Mouse (Mus musculus): ENCODE results near the gene Endou. TPM values are rescaled to one million over a fixed set of nuclear protein-coding genes. Genes with fewer than 3 reads are reported as not detected.

Gene Endou
- polyA plus RNA-seq, 1 experiment from 2014 or later = 0.55 TPM

DNA sequence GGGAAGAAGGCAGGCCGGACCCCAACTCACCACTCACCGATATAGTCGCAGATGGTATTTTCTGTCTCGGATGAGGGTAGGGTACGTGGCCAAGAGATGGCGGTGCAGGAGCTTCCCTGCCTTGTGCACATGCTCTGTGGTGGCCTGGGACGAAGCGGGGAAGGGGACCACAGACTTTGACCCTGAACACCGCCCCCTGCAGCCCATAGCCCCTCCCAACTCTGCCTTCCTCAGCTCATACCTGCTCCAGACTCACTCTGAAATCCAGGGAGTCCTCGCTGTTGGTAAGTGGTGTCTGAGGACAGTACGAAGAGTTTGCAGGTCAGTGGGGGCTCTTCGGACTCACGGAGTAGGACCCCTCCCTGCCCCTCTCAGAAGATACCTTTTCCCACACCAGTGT is 30.3 kb upstream of the Endou start:
- 0 out of 2 replicates have a peak, but pooled peaks have one; percentile 4 for ATAC-seq (ENCODE audit: low read depth)
- 46% methylated on average over 13 of the region's 13 CpGs for WGBS
- no peaks in the 10 kb centered on the region for H3K9me3 ChIP-seq (ENCODE audit: control insufficient read depth, low read length)
- H3K4me2 ChIP-seq (ENCODE audit: low read depth, low read length) = peak overlapping the region; percentile 25; the same call in 1 of the 2 replicates
- peaks cover 40% of the 10 kb centered on the region for H3K4me1 ChIP-seq (replicated peaks; ENCODE audit: control insufficient read depth, insufficient read depth, low read length)
- peak overlapping the region; percentile 47; the same call in 1 of the 2 replicates for H3K9ac ChIP-seq (ENCODE audit: low read length)
- H3K27me3 ChIP-seq (ENCODE audit: control insufficient read depth, insufficient read depth, low read depth, low read length) = no peaks in the 10 kb centered on the region
- H3K36me3 ChIP-seq (ENCODE audit: control insufficient read depth, insufficient read depth, low read length) = no peaks in the 10 kb centered on the region; the same call in 1 of the 2 replicates
- H3K4me3 ChIP-seq (ENCODE audit: low read length) = no peak overlapping the region
- peak overlapping the region; percentile 78 for H3K27ac ChIP-seq (ENCODE audit: low read length)

DNA sequence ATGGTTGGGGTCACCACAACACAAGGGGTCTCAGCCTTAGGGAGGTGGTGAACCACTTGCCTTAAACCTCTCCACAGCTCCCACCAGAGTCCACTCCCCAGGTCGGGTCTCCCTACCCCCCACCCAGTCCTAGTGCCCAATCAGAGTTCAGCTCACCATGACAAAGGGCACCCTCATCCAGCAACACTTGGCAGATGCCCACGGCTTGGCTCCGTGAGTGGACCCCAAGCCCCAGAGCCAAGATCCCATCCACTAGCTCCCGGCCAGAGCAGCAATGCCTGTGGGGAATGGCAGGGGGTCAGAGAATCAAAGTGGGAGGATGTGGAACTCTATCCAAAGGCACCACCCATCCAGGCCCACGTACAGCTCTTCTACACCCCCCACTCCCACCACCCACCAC is 29.8 kb upstream of the Endou start:
- H3K36me3 ChIP-seq (ENCODE audit: control insufficient read depth, insufficient read depth, low read length) = no peaks in the 10 kb centered on the region; the same call in 1 of the 2 replicates
- no peak overlapping the region for H3K9ac ChIP-seq (ENCODE audit: low read length)
- no peak overlapping the region for H3K4me3 ChIP-seq (ENCODE audit: low read length)
- ATAC-seq (ENCODE audit: low read depth) = no peak
- peaks cover 35% of the 10 kb centered on the region for H3K4me1 ChIP-seq (replicated peaks; ENCODE audit: control insufficient read depth, insufficient read depth, low read length)
- H3K4me2 ChIP-seq (ENCODE audit: low read depth, low read length) = no peak overlapping the region
- H3K27me3 ChIP-seq (ENCODE audit: control insufficient read depth, insufficient read depth, low read depth, low read length) = no peaks in the 10 kb centered on the region
- WGBS = 62% methylated on average over 5 of the region's 5 CpGs
- H3K9me3 ChIP-seq (ENCODE audit: control insufficient read depth, low read length) = no peaks in the 10 kb centered on the region
- H3K27ac ChIP-seq (ENCODE audit: low read length) = no peak overlapping the region

DNA sequence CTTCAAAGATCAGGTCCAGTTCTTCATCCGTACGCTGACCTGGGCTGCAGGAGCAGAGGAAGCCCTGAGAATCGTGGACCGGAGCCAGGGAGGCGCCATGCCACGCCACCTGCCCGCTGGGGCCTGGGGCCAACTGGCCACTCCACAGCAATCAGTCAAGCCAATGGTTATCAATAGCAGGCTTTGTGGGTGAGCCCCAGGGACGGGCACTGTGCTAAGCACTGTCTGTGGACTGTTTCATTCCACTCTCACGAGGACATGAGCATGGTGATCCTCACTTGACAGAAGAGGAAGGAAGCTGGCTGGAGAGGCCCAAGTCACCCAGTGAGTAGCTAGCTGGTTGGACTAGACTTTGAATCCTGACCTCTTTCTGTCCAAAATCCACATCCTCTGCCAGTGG is 28.9 kb upstream of the Endou start:
- no peak for ATAC-seq (ENCODE audit: low read depth)
- H3K27ac ChIP-seq (ENCODE audit: low read length) = no peak overlapping the region
- H3K9me3 ChIP-seq (ENCODE audit: control insufficient read depth, low read length) = no peaks in the 10 kb centered on the region
- no peak overlapping the region for H3K4me2 ChIP-seq (ENCODE audit: low read depth, low read length)
- no peaks in the 10 kb centered on the region; the same call in 1 of the 2 replicates for H3K36me3 ChIP-seq (ENCODE audit: control insufficient read depth, insufficient read depth, low read length)
- no peaks in the 10 kb centered on the region for H3K27me3 ChIP-seq (ENCODE audit: control insufficient read depth, insufficient read depth, low read depth, low read length)
- peaks cover 29% of the 10 kb centered on the region for H3K4me1 ChIP-seq (replicated peaks; ENCODE audit: control insufficient read depth, insufficient read depth, low read length)
- 86% methylated on average over 9 of the region's 9 CpGs for WGBS
- H3K9ac ChIP-seq (ENCODE audit: low read length) = no peak overlapping the region
- no peak overlapping the region for H3K4me3 ChIP-seq (ENCODE audit: low read length)

DNA sequence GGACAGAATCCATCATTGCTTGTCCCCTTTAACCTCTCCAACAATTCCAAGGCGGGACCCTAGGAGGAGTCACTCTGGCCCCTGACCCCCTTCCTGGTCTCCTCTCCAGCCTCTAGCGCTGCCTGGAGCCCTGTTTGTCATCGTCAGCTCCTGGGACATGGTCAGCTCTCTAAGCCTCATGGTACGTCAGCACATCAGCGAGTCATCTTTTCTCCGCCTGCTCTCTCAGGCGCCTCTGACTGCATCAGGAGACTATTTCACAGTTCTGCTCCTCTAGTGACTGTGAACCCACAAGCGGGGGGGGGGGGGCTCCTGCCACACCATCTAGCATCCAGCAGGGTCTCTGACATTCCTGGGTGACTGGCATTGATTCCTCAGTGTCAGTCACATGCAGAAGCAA is 24.2 kb upstream of the Endou start:
- Histone ChIP-seq H3K4me1 (replicated peaks; ENCODE audit: control insufficient read depth, insufficient read depth, low read length) (peaks cover 9% of the 10 kb centered on the region), H3K4me3 (ENCODE audit: low read length) (no peak overlapping the region), H3K27ac (ENCODE audit: low read length) (no peak overlapping the region), H3K4me2 (ENCODE audit: low read depth, low read length) (no peak overlapping the region), H3K36me3 (ENCODE audit: control insufficient read depth, insufficient read depth, low read length) (no peaks in the 10 kb centered on the region; the same call in 1 of the 2 replicates), H3K27me3 (ENCODE audit: control insufficient read depth, insufficient read depth, low read depth, low read length) (no peaks in the 10 kb centered on the region), H3K9me3 (ENCODE audit: control insufficient read depth, low read length) (no peaks in the 10 kb centered on the region), H3K9ac (ENCODE audit: low read length) (no peak overlapping the region)
- ATAC-seq (ENCODE audit: low read depth) = no peak
- WGBS = 48% methylated on average over 8 of the region's 8 CpGs

DNA sequence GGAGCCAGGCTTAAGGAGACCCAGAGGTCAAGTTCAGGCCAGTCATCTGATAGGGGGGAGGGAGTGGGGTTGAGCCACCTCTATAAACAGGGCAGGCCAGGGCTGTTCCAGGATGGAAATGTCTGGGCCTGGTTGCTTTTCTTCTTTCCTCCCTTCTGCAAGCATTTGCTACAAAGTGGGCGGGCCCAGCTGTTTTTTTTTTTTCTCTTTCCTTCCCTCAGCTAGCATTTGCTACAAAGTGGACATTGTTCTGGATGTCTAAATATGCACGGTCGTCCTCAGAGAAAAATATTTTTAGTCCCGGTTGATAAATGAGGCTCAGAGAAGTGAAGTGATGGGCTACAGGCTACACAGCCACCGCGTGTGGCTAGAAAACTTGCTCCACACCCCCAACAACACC is 23.3 kb upstream of the Endou start:
- 25% methylated on average over 6 of the region's 6 CpGs for WGBS
- no peaks in the 10 kb centered on the region for H3K36me3 ChIP-seq (ENCODE audit: control insufficient read depth, insufficient read depth, low read length)
- H3K27me3 ChIP-seq (ENCODE audit: control insufficient read depth, insufficient read depth, low read depth, low read length) = no peaks in the 10 kb centered on the region
- H3K9ac ChIP-seq (ENCODE audit: low read length) = no peak overlapping the region
- H3K4me3 ChIP-seq (ENCODE audit: low read length) = no peak overlapping the region
- no peak for ATAC-seq (ENCODE audit: low read depth)
- H3K27ac ChIP-seq (ENCODE audit: low read length) = no peak overlapping the region
- no peak overlapping the region for H3K4me2 ChIP-seq (ENCODE audit: low read depth, low read length)
- peaks cover 14% of the 10 kb centered on the region for H3K4me1 ChIP-seq (replicated peaks; ENCODE audit: control insufficient read depth, insufficient read depth, low read length)
- no peaks in the 10 kb centered on the region for H3K9me3 ChIP-seq (ENCODE audit: control insufficient read depth, low read length)

DNA sequence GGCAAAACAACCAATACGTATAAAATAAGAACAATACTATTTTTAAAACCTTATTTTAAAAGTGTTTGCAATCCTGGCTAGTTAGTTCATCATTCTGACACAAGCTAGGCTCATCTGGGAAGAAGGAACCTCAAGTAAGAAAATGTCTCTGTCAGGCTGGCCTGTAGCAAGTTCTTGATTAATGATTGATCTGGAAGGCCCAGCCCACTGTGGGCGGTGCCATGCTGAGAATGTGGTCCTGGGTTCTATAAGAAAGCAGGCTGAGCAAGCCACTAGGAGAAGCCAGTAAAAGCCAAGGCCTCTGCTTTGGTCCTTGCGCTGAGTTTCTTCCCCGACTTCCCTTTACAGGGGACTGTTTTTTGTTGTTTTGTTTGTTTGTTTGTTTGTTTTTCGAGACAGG is 21.4 kb upstream of the Endou start:
- peaks cover 14% of the 10 kb centered on the region for H3K4me1 ChIP-seq (replicated peaks; ENCODE audit: control insufficient read depth, insufficient read depth, low read length)
- 83% methylated on average over 5 of the region's 5 CpGs for WGBS
- no peak overlapping the region for H3K4me3 ChIP-seq (ENCODE audit: low read length)
- H3K27me3 ChIP-seq (ENCODE audit: control insufficient read depth, insufficient read depth, low read depth, low read length) = no peaks in the 10 kb centered on the region
- H3K9ac ChIP-seq (ENCODE audit: low read length) = no peak overlapping the region
- H3K36me3 ChIP-seq (ENCODE audit: control insufficient read depth, insufficient read depth, low read length) = no peaks in the 10 kb centered on the region
- no peaks in the 10 kb centered on the region for H3K9me3 ChIP-seq (ENCODE audit: control insufficient read depth, low read length)
- no peak for ATAC-seq (ENCODE audit: low read depth)
- no peak overlapping the region for H3K27ac ChIP-seq (ENCODE audit: low read length)
- no peak overlapping the region for H3K4me2 ChIP-seq (ENCODE audit: low read depth, low read length)

DNA sequence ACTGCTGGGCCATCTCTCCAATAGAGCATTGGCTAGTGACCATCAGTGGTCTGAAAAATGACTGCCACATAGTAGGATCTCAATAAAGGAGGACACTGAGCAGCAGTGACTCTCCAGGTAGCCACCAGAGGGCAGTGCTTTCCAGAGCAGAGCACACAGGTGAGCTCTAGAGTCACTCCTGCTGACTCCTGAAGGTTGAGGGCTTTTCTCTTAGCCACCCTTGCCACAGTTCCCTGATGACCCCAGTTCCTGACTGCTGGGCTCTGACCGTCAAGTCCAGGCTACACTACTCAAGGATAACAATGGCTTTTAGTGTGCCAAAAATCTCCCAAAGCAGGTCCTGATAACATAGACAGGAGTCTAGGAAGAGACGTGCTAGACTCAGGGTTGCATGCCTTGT is 20.5 kb upstream of the Endou start:
- Histone ChIP-seq H3K9ac (ENCODE audit: low read length) (no peak overlapping the region), H3K4me1 (replicated peaks; ENCODE audit: control insufficient read depth, insufficient read depth, low read length) (peaks cover 14% of the 10 kb centered on the region), H3K36me3 (ENCODE audit: control insufficient read depth, insufficient read depth, low read length) (peaks cover 1% of the 10 kb centered on the region; the same call in 1 of the 2 replicates), H3K27me3 (ENCODE audit: control insufficient read depth, insufficient read depth, low read depth, low read length) (no peaks in the 10 kb centered on the region), H3K9me3 (ENCODE audit: control insufficient read depth, low read length) (no peaks in the 10 kb centered on the region), H3K27ac (ENCODE audit: low read length) (no peak overlapping the region; the same call in 1 of the 2 replicates), H3K4me3 (ENCODE audit: low read length) (no peak overlapping the region), H3K4me2 (ENCODE audit: low read depth, low read length) (no peak overlapping the region)
- 60% methylated on average over 2 of the region's 2 CpGs for WGBS
- ATAC-seq (ENCODE audit: low read depth) = no peak

DNA sequence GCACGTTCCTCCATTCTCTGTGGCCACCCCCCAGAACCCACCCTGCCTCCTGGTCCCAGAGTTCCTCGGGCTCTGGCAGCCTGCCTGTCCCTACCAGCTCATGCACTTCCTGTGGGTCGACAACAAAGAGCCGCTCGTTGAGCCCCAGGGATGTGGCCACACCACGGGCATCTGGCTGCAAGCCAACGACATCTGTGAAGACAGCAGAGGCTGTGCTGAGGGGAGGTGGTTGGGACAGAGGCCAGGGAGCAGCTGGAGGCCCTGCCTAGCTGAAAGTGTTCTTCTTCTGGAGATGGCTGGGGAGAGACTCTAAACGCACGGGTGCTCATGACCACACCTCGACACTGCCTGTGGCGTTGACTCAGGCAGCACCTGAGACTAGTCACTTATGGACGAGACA is 19.6 kb upstream of the Endou start:
- Histone ChIP-seq H3K27ac (ENCODE audit: low read length) (peak overlapping the region; percentile 33), H3K9ac (ENCODE audit: low read length) (peak overlapping the region; percentile 8), H3K4me2 (ENCODE audit: low read depth, low read length) (peak overlapping the region; percentile 29), H3K27me3 (ENCODE audit: control insufficient read depth, insufficient read depth, low read depth, low read length) (no peaks in the 10 kb centered on the region), H3K4me3 (ENCODE audit: low read length) (no peak overlapping the region), H3K9me3 (ENCODE audit: control insufficient read depth, low read length) (no peaks in the 10 kb centered on the region), H3K36me3 (ENCODE audit: control insufficient read depth, insufficient read depth, low read length) (peaks cover 3% of the 10 kb centered on the region; the same call in 1 of the 2 replicates), H3K4me1 (replicated peaks; ENCODE audit: control insufficient read depth, insufficient read depth, low read length) (peaks cover 14% of the 10 kb centered on the region)
- 5% methylated on average over 12 of the region's 12 CpGs for WGBS
- peak; percentile 96 for ATAC-seq (ENCODE audit: low read depth)

DNA sequence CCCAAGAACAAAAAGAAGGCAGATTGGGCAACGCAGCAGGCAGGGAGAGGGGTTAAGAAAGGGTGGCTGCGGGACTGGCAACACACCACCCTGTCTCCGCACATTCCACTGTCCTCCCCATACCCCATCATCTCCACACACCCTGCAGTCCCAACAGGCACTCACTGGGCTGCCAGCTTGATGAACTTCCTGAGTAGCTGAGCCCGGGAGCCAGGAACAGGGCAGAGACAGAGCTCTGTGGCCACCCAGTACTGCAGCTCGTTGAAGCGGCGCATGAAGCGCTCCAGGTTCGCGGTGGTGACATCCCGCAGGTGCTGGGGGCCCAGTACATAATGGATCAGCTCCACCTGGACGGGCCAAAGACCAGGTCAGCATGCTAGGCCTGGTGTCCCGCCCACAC is 18.7 kb upstream of the Endou start:
- Histone ChIP-seq H3K9me3 (ENCODE audit: control insufficient read depth, low read length) (no peaks in the 10 kb centered on the region), H3K27ac (ENCODE audit: low read length) (peak overlapping the region; percentile 33), H3K4me2 (ENCODE audit: low read depth, low read length) (no peak overlapping the region), H3K27me3 (ENCODE audit: control insufficient read depth, insufficient read depth, low read depth, low read length) (no peaks in the 10 kb centered on the region), H3K9ac (ENCODE audit: low read length) (peak overlapping the region; percentile 8; the same call in 1 of the 2 replicates), H3K4me3 (ENCODE audit: low read length) (no peak overlapping the region), H3K36me3 (ENCODE audit: control insufficient read depth, insufficient read depth, low read length) (peaks cover 3% of the 10 kb centered on the region; the same call in 1 of the 2 replicates), H3K4me1 (replicated peaks; ENCODE audit: control insufficient read depth, insufficient read depth, low read length) (peaks cover 14% of the 10 kb centered on the region)
- ATAC-seq (ENCODE audit: low read depth) = no peak
- 77% methylated on average over 13 of the region's 13 CpGs for WGBS

DNA sequence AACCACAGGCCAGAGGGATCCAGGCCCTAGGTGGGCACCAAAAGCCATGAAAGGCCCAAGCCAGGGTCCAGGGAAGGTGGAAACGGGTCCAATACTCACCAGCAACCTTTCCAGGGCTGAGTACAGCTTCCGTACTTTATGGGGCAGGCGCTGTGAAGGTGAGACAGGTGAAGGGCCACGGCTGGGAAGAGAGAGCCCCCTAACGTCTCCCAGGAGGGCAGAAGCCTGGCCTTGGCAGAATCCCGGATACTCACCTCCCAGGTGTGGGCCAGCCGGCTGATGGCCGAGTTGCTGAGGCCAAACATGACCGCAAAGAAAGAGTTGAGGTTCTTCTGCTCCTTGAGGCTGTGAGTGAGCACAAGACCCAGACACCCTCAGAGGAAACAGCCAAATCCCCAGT is 18.3 kb upstream of the Endou start:
- no peak for ATAC-seq (ENCODE audit: low read depth)
- Histone ChIP-seq H3K27me3 (ENCODE audit: control insufficient read depth, insufficient read depth, low read depth, low read length) (no peaks in the 10 kb centered on the region), H3K9ac (ENCODE audit: low read length) (no peak overlapping the region; the same call in 1 of the 2 replicates), H3K4me3 (ENCODE audit: low read length) (no peak overlapping the region), H3K36me3 (ENCODE audit: control insufficient read depth, insufficient read depth, low read length) (peaks cover 3% of the 10 kb centered on the region; the same call in 1 of the 2 replicates), H3K27ac (ENCODE audit: low read length) (no peak overlapping the region), H3K4me2 (ENCODE audit: low read depth, low read length) (no peak overlapping the region), H3K4me1 (replicated peaks; ENCODE audit: control insufficient read depth, insufficient read depth, low read length) (peaks cover 14% of the 10 kb centered on the region), H3K9me3 (ENCODE audit: control insufficient read depth, low read length) (no peaks in the 10 kb centered on the region)
- WGBS = 89% methylated on average over 9 of the region's 9 CpGs
